Mouse (Mus musculus) layer of hippocampus, postnatal 10 days (tissue): ENCODE measurements at regions not wholly inside any gene's neighbourhood (a gene's known extent, or its start where the extent isn't known, plus 50 kb on each side); places are given as distances from the start of the nearest gene placed in this dataset.

Source experiments
- DNase-seq, 2 experiments: peaks; one replicate each; pipeline ENCODE4 v3.0.0; 2021; ENCODE audit warnings: low spot score in 2 of 2

DNA sequence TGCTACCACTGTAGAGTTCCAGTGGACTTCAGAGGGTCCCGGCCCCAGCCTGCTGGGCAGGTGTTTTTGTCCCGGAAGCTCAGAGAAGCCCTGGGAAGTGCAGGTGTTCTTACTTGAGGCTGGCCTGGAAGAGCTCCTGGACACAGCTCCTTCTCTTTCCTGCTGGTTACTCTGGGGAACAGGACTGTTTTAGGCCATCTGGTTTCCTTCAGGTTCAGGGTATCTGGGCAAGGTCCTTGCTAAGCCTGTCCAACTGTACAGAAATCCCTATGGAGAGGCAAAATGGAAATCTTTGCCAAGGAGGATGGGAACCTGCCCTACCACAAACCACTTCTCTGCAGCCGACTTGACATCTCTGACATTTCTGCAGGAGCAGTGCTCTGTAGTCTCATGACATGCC is 198.4 kb downstream of the Foxo1 start:
- no peak for DNase-seq

- DNase-seq = no peak
Measured at GRCm38 (mm10) chr3:52463911-52464310, 195.8 kb downstream of the Foxo1 start.

DNA sequence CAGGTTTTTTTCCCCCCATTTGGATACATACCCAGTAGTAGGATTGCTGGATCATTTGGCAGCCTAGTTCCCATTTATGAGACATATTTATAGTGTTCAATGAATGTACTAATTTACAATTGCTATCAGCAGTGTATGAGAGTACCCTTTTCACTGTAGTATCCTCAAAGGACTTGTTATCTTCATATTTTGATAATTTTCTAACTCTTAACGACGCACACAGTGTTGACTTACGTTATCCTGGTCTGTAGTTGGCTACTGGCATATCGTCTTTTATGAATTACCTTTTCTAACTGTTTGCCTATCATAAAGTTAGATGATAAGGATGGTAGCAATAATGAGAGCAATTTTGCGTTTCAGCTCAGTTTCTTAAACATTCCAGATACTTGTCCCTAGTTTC is 186.8 kb downstream of the Foxo1 start:
- no peak for DNase-seq

DNA sequence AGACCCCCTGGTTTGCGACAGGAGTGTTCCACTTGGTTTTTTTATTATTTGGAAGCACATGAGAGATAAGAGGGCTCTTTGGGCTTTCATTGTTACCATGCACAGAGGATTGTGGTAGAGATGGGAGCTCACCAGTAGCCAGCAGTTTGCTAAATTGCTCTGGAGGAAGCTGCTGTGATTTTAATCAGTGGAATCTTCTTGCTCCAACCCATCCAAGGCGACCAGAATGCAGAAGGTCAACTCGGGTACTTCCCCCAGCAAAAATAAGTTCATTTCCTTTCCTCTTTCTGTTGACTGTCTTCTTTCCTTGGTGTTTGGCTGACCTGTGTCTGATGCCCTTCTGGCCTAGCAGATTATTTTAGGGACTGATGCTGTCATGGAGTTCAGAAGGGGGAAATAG is 184.9 kb downstream of the Foxo1 start:
- DNase-seq = no peak

GRCm38 (mm10) chr3:52452345-52452744 is 184.2 kb downstream of the Foxo1 start:
- DNase-seq = no peak

DNA sequence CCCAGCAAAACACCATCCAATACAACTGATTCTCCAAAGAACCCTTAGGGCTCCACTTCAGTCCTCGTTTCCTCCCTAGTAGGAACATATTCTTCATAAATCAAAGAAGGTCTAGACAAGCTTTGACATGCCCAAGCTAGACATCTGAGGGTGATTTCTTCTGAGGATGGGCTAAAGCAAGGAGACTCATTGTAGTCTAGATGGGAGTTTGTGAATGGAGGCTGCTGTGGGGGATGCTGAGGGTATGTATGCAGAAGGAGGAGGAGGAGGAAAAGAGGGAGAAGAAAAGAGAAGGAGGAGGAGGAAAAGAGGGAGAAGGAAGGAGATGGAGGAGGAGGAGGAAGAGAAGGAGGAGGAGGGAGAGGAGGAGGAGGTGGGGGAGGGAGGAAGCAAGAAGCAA is 178.9 kb downstream of the Foxo1 start:
- no peak for DNase-seq

DNA sequence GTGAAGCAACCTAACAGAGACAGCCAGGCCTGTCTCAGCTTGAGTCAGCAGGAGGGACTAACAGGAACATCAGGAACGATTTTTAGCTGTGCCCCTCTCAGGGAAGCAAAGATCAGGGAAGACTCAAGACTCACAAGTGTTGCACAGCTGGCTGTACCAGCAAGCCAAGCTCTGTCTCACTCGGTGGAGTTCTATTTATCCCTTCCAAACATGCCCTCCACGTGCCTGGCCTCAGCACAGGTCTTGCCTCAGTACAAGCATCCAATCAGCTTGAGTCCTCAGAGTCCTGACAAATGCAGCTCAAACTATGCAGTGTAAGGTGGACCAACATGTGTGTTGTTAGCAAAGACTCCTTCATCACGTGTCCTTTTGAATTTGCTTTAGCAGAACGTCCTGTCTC is 178.4 kb downstream of the Foxo1 start:
- DNase-seq = no peak

DNA sequence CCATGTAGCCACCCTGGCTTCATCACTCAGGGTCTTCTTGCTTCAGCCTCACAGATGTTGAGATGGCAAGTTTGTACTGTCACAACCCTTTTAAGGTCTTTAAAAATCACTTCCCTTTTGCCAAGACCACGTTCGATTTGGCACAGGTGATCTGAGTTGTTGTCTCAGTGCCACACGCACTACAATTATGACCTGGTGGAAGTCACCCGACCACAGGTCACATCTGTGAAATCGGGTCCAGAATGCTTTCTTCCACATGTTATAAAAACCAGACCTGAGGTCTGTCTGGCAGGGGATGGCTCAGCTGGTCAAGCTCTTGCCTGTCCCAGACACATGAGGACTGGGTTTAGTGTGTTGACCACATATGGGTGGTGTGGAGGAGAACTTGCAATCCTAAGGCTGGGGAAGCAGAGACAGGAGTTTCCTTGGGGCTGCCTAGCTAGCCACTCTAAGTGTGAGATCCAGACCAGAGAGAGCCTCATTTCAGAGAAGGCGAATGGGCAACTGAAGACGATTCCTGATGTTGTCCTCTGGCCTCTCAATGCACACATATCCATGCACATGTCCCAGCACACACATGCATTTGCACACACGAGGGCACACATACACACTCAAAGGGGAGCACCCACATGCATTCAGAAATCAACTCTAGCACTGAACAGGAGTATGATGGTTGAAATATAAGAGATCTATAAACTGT is 176.4 kb downstream of the Foxo1 start:
- no peak for DNase-seq

GRCm38 (mm10) chr3:52443856-52444255 is 175.7 kb downstream of the Foxo1 start:
- DNase-seq = no peak

GRCm38 (mm10) chr3:52429014-52429589 is 161.0 kb downstream of the Foxo1 start:
- DNase-seq = no peak

- no peak for DNase-seq
Measured at GRCm38 (mm10) chr3:52422826-52423225, 154.7 kb downstream of the Foxo1 start.

- DNase-seq = no peak
Measured at GRCm38 (mm10) chr3:52416261-52416660, 148.1 kb downstream of the Foxo1 start.

- no peak for DNase-seq
Measured at GRCm38 (mm10) chr3:52415361-52415760, 147.2 kb downstream of the Foxo1 start.

GRCm38 (mm10) chr3:52414017-52414416 is 145.9 kb downstream of the Foxo1 start:
- DNase-seq = no peak

GRCm38 (mm10) chr3:52413187-52413746 is 145.1 kb downstream of the Foxo1 start:
- no peak for DNase-seq

- DNase-seq = no peak
Measured at GRCm38 (mm10) chr3:52411356-52411755, 143.2 kb downstream of the Foxo1 start.

DNA sequence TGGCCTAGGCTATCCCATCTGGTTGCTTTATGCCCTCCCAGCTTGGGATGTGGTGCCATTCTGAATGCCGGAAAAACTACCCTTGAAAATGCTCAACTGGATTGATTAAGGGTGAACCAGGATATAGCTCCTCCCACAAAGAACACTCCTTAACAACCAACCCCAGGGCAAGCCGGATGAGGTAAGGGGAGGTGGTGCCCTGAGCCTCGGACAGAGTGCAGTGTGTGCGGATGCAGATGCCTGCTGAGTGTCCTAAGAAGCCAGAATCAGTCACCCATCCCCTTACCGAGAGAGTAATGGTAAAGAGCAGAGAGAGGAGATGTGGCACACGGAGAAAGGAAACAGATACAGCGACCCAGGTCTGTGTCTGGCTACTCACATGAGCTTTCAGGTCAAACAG is 141.3 kb downstream of the Foxo1 start:
- no peak for DNase-seq

GRCm38 (mm10) chr3:52406778-52407318 is 138.7 kb downstream of the Foxo1 start:
- DNase-seq = no peak

GRCm38 (mm10) chr3:52404636-52405035 is 136.5 kb downstream of the Foxo1 start:
- no peak for DNase-seq

DNA sequence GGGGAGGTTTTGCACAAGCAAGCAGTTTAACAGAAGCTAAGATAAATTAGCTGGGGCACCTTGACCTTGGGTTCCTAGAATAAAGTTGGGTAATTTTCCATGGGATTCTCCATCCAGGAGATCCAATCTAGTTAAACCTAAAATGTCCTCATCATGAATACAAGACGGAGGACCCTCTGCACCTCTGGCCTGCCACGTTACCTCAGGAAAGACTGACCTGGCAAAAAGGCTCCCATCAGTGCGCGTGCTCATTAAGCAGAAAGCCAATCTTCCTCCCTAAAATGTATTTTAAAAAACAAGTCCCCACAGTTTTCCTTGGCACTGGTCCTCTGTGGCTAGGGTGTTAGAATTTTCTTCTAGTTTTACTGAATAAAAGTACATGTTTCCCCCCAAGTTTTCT is 134.9 kb downstream of the Foxo1 start:
- no peak for DNase-seq
